Mouse (Mus musculus) cerebellum, postnatal 4 days (tissue): ENCODE data around the gene Krtap4-9.
"Not testable (repeated sequence)": the region's sequence is repeated elsewhere in the genome, so short reads cannot be mapped to it uniquely, and the experiment has no call there.

Experiments used
- DNase-seq, 2 experiments: peaks; one replicate each; pipeline ENCODE4 v3.0.0; 2022; ENCODE audit warnings: low spot score in 2 of 2, mixed read lengths in 1 of 2

The Krtap4-9 gene

DNA sequence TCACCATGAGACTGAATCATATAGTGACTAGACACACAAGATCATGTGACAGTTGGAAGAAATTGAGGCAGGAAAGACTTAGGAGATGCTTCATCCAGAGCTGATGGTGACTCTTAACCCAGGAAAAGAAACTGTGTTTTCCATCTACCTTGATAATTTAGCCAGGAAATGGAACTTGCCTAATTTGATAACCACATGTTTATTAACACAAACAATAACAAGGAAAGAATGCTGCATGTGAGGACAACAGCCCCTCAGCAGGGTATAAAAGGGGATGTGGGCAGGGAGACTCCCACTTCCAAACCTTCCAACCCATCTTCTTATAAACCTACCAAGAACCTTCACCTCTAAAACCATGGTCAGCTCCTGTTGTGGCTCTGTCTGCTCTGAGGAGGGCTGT lies at the start of gene Krtap4-9:
Krtap4-9 (plus strand) TSS at position 301 of the 400 bp plus-strand sequence.
- DNase-seq = not testable (repeated sequence)

- no peak for DNase-seq
These were observed 41.0 kb upstream of the Krtap4-9 start for GRCm38 (mm10) chr11:99743985-99744384.

DNA sequence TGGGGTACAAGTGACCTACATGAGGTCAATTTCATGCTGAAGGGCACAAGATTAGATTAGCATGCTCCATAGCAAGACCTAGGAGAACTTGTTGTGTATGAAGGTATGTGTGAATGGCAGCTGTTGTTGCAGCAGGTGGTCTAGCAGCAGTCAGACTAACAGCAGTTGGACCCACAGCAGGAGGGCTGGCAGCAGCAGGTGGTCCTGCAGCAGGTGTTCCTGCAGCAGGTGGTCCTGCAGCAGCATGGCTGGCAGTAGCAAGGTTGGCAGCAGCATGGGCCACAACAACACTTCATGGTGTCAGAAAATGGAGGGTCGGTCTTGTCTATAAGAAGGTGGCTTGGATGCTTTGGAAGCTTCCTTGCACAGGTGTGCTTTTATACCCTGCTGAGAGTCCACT lies 26.1 kb upstream of the Krtap4-9 start:
- no peak for DNase-seq

DNA sequence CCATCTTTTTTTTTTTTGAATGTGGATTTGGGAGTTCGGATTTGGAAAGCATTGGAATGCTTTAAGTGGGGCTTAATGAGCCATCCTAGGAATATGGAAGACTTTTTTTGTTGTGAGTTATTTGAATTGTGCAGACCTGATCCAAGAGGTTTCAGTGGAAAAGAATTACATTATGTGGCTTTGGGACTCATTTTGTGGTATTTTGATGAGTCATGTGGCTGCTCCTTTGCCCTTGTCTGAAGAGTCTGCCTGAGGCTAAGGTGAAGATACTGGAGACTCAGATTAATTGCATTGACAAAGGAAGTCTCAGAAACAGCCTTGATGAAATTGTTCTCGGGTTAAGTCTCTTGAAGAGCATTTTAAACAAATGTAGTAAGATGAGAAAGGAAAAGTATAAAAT lies 16.6 kb upstream of the Krtap4-9 start:
- no peak for DNase-seq

DNA sequence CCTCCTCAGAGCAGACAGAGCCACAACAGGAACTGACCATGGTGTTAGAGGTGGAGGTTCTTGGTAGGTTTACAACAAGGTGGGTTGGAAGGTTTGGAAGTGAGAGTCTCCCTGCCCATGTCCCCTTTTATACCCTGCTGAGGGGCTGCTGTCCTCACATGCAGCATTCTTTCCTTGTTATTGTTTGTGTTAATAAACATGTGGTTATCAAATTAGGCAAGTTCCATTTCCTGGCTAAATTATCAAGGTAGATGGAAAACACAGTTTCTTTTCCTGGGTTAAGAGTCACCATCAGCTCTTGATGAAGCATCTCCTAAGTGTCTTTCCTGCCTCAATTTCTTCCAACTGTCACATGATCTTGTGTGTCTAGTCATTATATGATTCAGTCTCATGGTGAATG lies 12.2 kb upstream of the Krtap4-9 start, which contains the start of gene Gm11595:
Gm11595 (minus strand) TSS at position 101 of the 400 bp plus-strand sequence.
- not testable (repeated sequence) for DNase-seq

GRCm38 (mm10) chr11:99778401-99778800 lies 6.6 kb upstream of the Krtap4-9 start:
- no peak for DNase-seq

- no peak for DNase-seq
These were observed 4.4 kb upstream of the Krtap4-9 start, which contains the start of gene Krtap4-8 for GRCm38 (mm10) chr11:99780604-99781003. Krtap4-8 (minus strand) TSS chr11:99780704.

DNA sequence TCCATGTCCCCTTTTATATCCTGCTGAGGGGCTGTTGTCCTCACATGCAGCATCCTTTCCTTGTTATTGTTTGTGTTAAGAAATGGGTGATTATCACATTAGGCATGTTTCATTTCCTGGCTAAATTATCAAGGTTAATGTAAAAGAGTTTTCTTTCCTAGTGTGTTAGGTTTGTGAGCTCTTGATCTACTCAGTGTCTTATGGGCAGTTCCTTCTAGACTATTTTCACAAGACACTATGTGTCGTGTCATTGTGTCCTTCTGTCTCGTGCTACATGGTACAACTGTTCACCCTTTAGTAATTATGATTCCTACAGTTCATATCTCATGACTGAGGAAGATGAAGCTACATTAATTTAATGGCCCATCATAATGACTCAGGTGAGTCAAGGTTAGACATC lies 8.4 kb downstream of the Krtap4-9 start, which contains the start of gene Gm11596:
Gm11596 (minus strand) TSS at position 101 of the 400 bp plus-strand sequence.
- no peak for DNase-seq

DNA sequence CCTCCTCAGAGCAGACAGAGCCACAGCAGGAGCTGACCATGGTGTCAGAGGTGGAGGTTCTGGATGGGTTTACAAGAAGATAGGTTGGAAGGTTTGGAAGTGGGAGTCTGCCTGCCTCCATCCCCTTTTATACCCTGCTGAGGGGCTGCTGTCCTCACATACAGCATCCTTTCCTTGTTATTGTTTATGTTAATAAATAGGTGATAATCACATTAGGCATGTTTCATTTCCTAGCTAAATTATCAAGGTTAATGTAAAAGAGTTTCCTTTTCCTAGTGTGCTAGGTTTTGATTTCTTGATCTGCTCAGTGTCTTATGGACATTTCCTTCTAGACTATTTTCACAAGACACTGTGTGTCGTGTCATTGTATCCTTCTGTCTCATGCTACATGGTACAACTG lies 13.8 kb downstream of the Krtap4-9 start, which contains the start of gene Gm11569:
Gm11569 (minus strand) TSS at position 101 of the 400 bp plus-strand sequence.
- not testable (repeated sequence) for DNase-seq

DNA sequence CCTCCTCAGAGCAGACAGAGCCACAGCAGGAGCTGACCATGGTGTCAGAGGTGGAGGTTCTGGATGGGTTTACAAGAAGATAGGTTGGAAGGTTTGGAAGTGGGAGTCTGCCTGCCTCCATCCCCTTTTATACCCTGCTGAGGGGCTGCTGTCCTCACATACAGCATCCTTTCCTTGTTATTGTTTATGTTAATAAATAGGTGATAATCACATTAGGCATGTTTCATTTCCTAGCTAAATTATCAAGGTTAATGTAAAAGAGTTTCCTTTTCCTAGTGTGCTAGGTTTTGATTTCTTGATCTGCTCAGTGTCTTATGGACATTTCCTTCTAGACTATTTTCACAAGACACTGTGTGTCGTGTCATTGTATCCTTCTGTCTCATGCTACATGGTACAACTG lies 19.3 kb downstream of the Krtap4-9 start, which contains the start of gene Gm11554:
Gm11554 (minus strand) TSS at position 101 of the 400 bp plus-strand sequence.
- DNase-seq = not testable (repeated sequence)

GRCm38 (mm10) chr11:99809792-99810191 lies 24.8 kb downstream of the Krtap4-9 start, which contains the start of gene Krtap4-13:
Krtap4-13 (minus strand) TSS chr11:99809892.
- DNase-seq = not testable (repeated sequence)

DNA sequence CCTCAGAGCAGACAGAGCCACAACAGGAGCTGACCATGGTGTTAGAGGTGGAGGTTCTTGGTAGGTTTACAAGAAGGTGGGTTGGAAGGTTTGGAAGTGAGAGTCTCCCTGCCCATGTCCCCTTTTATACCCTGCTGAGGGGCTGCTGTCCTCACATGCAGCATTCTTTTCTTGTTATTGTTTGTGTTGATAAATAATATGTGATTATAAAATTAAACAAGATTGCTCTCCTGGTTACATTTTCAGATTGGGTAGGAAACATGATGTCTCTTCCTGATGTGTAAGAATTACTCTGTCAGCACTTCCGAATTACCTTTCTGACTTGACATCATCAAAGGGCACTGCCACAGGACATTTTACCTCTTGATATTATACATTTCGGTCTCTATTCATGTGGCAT lies 30.6 kb downstream of the Krtap4-9 start, which contains the start of gene Gm11564:
Gm11564 (minus strand) TSS at position 101 of the 400 bp plus-strand sequence.
- DNase-seq = not testable (repeated sequence)
